Mouse (Mus musculus): ENCODE data around the gene Snrk.

Gene Snrk

DNA sequence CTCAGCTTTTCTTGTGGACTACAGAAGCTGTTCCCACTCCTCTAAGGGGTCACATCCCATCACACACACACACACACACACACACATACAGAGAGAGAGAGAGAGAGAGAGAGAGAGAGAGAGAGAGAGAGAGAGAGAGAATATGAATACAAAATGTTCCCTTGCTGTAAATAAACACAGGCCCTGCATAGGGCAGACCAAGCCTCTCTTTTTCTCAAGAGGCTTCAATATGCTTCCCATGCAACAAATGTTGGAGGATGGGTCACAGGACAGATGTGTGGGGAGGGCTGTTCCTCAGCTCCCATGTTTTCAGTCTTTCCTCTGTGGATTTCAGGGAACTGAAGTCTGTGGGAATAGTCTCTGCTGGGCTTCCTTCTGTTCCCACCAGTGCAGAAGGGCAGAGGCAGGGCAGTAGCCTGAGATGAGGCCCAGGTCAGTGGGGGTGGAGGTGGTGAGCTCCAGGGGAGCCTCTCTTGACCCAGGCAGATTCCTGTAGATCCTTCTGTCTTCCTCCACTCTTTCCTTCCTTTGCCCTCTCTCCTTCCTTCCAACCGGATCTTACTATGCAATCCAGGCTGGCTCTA is 69.7 kb downstream of the Snrk start:
- no peak for DNase-seq

DNA sequence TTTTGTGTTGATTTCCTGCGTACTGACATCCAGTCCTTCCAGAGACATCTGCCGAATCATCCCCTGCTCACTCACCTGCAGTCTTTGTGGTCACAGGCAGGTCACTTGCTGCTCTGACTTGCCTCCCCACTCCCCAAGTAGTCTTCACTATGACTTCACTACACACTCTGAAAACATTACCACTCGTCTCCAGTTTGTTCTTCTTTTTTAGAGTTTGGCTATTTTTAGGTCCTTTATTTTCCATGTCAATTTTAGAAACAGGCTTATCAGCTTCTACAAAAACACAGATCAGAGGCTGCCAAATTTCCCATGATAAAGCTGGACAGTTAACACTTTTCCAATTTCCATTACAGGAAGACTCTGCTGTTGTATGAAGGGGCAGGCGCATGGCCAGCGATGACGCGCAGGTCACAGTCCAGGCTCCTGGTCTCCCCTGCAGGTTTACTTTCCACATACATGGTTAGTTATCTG is 70.4 kb downstream of the Snrk start:
- DNase-seq: no peak

DNA sequence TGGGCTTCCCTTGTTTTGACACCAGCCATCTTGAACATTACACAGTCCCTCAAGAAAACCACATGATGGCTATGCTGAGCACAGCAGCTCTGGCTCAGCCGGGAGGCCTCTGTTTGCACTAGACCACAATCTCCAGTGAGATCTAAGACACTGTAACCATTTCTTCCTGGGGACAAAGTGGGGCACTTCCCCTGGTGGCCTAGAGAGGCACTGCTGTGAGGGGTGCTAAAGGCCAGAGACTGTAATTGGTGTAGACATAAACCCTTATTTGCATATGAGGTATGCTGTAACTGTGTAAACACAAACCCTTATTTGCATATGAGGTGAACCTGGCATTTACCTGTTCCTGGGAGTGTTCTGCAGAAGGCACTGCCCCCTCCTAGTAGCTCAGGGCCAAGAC is 71.7 kb downstream of the Snrk start:
- DNase-seq: no peak

GRCm38 (mm10) chr9:122193361-122193760 is 76.3 kb downstream of the Snrk start:
- DNase-seq: no peak

GRCm38 (mm10) chr9:122193823-122194222 is 76.8 kb downstream of the Snrk start:
- no peak for DNase-seq

- peak; percentile 86 for DNase-seq
Measured at GRCm38 (mm10) chr9:122195042-122195682, 78.1 kb downstream of the Snrk start.

DNA sequence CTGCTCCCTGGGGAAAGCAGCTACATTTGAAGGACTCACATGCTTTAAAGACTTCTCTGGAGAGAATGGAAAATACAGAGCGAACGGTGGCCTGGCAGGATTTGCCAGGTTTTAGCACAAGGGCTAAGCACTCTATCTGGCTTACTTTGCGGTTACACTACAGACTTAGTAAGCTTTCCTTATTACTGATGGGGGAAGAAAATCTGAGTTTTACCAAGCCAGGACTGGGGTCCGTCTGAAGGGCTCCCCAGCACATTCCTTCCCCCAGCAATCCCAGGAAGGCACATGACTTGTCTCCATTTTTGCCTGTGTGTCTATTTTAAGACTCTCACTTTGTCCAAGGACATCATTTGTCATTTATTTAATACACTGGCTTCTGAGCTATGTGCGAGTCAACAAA is 80.0 kb downstream of the Snrk start:
- no peak for DNase-seq

GRCm38 (mm10) chr9:122198621-122199020 is 81.6 kb downstream of the Snrk start:
- no peak for DNase-seq

DNA sequence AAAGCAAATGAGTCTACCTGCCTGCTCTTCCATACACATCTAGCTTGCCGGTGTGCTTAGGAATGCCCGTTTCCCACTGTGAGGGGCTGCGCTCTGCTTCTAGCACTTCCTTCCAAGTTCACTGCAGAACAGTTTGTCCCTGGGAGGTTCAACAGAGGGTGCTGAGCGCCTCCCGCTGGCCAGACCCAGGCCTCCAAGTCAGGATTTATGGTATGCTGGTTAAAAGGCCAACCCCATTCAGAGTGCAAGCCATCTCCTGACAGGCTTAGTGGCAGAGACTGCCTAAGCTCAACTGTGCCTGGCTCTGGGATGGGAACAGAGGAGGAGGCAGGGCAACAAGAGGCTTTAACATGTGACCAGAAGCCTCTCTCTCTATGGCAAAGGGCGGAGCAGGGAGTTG is 82.2 kb downstream of the Snrk start:
- peak; percentile 69 for DNase-seq

GRCm38 (mm10) chr9:122204508-122204907 is 87.4 kb downstream of the Snrk start:
- no peak for DNase-seq

DNA sequence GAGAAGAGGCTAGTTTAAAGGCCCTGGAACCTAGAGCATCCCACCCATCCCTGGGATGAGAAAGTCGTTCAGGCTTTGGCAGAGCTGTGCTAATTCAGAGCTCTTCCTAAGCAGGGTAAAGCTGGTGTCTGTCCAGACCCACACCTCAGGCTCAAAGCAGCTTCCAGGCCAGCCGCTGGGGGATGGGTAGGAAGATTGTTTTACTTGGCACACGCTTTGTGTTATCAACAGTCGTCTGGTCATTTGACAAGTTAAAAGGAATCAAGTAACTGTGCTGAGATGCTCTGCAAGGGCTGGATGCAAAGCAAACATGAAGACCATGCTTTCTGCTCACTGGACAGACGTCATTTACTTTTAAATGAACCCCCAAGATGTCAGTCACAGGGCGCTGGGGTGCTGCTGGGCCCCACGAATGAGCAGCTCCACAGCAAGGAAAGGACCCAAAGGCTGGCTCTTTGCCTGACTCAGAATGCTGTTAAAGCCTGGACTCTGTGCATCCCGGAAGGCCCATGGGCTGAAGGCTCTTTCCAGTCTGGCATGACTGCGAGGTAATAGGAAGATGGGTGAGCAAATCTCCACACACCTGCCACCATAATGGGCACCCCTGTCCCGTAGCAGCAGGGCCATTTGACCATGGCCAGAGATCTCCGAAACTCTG is 88.6 kb downstream of the Snrk start:
- no peak for DNase-seq

GRCm38 (mm10) chr9:122208311-122208710 is 91.2 kb downstream of the Snrk start:
- no peak for DNase-seq

DNA sequence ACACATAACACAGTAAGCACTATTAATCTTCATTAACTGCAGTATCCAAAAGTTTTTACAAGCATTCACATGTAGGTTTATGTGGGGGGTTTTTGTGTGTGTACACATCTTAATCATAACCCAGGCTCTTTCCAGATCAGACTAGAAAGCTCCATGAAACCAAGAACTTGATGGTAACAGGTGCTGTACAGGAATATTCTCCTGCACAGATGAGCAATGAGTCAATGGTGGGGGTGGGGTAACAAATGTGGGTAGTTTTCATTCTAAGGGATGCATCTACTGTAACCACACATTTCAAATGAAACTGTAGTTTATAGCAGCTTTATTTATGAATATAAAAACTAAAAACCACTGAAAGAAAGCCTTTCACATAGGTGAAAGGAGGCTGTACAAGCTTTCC is 98.1 kb downstream of the Snrk start:
- no peak for DNase-seq

DNA sequence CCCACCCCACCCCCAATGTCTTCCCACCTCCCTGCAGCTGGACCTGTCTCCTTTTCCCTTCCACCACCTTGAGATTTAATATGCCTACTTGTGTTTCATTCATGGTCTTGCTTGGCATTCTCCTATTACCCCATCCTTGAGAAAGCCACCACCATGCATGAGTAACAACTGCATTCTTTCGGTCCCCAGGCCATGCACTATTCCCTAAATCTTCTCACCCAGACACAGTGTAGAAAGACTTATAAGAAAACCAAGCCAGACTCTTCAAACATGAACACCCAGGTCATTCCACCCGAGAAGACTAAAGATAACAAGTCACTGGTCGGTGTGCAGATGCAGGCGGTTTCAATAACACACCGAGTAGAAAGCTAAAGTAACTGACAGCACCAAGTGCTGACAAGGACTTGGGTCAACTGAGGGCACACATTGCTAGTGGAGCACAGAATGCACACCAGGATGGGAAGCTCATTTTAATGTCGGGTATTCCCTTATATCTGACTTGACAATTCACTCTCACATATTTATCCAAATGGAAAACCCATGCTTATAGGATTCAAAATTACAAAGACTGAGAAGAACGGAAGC is 100.0 kb downstream of the Snrk start:
- DNase-seq: no peak

Measured in cerebellum, adult 11-12 months (tissue).